Mouse (Mus musculus): ENCODE data around the gene Gdi1.

Gdi1 gene

DNA sequence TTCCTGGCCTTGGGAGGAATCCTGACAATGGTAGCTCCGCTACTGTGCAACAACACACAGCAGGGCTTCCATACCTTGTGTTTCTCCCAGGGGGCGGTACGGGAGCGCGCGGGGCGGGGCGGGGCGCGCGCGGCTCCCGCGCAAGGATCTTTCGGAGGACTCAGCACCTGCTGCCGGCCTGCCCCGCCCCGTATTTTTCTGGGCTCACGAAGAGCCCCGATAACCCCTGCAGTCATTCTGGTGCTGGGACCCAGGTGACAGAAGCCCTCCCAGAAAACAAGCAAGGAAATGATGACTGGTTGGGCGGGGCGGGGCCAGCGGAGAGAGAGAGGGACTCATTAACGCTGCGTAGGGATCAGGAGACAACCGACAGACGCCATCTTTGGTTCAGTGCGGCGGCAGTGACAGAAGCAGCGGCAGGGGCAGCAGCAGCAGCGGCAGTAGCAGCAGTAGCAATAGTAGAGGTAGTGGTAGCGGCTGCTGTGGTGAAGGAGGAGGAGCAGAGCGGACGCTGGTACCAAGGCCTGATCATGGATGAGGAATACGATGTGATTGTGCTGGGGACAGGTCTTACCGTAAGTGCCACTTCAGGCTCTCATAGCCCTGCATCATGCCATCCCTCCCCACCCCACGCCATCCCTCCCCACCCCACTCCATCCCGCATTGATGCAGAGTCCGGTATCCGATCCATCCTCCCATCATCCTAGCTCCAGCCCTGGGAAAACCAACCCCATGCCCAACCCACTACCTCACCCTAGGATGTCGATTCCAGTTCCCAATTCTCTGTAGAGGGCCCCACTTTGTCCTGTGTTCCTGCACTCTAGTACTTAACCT lies at the start of gene Gdi1:
TSS of gene Gdi1 (plus strand) at position 132 of the 834 bp plus-strand sequence.
- DNase-seq = peak; percentile 39

DNA sequence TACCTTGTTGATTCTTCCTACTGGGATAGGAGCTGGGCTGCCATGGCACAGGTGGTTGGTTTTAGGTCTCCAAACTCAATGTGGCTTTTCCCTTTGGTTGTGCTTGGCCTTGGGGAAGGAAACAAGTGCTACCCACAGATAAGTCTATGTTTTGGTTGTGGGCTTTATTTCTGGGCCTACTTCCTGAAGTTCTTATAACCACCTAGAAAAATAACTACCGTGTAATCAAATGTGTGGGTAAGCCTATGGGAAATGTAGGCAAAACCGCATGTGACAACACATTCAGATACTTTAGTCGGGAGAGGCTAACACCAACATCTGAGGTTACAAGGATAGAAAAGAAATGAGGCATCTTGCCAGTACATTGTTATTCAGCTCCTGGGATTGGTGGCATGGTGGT lies 47.1 kb upstream of the Gdi1 start:
- no peak for DNase-seq

DNA sequence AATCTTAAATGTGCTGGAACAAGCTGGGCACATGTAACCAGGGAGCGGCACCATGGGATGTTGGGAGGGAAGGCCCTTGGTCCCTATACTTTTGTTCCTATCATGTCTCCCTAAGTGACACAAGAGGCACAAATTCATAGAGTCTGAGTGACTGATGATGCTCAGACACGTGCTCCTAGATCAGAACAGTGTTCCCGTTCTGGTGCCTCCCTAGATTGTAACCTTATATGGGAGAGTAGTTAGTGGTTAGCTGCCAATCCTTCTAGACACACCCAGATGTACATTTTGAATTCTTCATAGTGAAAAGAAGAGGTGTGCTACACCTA lies 35.1 kb upstream of the Gdi1 start:
- DNase-seq = peak; percentile 32

DNA sequence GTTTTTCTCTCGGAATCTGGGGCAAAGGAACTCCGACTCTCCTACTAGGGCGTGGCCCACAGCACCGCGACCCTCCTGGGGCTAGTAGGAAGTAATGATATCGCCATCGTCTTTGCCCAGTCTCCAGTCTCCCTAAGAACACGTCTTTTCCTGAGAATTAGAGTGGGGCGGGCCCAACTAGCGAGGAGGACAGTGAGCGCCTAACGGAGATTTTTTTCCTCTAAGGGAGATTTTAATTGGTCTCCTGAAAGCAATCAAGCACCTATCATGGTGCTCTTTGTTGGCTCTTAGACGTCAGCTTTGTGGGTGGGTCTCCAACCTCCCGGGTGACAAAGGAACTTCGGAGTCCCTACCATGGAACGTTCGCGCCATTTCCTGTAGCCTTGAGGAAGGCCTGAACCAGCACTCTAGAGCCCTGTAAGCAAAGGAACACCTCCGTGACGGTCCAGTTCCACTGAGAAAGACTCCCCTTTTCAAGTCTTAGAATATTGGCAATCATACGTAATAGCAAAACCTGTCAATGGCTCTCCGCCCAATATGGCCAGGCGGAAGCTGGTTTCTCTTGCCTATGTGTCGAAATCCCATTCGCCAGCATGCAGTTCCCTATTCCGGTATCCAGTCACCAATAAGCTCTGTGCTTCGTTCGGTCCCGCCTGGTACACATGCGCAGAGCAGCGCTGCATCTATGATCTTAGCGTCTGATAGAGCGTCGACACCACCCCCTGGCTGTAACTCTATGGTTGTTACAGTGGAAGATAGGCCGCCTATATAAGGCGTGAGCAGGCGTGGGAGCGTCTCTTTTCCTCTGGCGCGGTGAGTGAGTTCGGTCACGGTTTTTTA lies 34.5 kb upstream of the Gdi1 start, which contains the start of gene Rpl10:
TSS of gene Rpl10 (plus strand) at position 751 of the 840 bp plus-strand sequence.
- peak; percentile 97 for DNase-seq

DNA sequence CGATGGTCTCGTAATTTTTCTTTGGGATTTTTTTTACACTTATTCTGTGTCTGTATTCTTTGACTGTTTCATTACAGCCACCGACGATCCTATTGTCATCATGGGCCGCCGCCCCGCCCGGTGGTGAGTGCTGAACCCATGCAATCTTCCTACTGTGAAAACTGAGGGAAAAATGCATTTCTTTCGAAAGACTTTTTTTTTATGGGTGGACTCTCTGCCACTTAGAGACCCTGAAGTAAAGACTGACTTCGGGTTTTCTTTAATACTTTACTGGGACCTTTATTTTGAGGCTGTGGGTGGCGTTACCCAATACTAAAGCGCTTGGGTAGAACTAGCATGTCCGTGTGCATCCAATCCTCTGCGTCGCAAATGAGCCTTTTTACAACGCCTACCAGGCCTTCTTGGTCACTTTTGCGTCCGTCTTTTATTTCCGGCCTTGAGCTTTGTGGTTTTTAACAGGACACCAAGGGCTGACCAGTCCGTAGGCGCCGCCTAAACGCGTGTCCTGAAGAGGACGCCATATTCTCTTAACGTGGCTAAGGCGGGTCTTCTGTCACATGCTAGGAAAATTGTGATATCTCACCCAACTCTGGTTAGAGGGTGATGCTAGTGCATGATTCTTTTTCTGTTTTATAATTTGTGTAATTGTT lies 33.8 kb upstream of the Gdi1 start:
- peak; percentile 27 for DNase-seq

DNA sequence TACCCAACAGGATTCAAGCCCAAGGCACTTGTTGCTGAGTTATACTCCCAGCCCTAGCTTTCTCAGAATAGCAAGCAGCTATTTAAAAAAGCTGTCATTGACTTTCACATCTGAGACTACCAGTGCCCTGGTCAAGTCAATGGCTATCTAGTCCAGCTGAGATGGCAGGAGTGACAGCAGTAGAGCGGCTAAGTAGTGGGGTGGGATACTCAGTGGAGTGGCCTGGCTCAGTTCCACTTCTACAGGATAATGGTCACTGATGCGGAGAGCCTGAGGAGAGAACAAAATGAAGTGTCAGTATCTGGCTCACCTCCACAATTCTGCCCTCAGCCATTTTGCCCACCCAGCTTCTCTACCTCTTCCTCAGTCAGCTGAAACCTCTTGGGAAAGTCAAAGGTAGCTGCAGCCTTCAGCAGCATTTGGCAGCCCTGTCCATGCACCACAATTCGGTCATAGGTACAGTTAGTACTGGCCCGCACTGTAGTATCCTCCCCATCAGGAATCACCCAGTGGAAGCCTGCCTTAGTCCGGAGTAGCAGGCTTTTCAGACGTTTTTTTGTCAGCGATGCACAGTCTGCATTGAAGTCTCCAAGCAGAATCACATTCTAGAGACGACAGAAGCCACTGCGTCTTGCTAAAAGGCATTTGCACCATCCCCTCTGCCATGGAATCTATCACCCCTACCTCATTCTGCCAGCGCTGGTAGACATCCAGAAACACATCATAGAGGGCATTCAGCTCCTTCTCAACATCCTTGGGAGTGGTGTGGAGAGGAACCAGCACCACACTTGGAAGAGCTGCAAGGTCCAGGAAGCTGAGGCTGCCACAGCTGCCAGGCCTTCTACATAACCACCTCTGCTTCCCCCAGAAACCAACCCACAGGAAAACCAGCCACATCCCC lies 31.1 kb upstream of the Gdi1 start:
- no peak for DNase-seq

DNA sequence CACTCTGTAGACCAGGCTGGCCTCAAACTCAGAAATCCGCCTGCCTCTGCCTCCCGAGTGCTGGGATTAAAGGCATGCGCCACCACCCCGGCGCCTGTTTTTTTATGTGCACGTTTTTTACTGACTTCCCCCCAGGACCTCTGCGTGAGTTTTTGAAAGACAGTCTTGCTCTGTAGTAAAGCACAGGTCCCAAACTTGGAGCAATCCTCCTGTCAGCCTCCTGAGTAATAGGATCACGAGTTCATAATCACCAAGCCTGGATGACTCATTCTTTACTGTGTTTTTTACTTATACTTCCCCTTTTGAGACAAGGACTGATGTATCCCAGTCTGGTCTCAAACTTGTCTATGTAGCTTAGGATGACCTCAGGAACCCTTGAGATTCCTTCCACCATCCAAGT lies 26.9 kb upstream of the Gdi1 start:
- DNase-seq = no peak

DNA sequence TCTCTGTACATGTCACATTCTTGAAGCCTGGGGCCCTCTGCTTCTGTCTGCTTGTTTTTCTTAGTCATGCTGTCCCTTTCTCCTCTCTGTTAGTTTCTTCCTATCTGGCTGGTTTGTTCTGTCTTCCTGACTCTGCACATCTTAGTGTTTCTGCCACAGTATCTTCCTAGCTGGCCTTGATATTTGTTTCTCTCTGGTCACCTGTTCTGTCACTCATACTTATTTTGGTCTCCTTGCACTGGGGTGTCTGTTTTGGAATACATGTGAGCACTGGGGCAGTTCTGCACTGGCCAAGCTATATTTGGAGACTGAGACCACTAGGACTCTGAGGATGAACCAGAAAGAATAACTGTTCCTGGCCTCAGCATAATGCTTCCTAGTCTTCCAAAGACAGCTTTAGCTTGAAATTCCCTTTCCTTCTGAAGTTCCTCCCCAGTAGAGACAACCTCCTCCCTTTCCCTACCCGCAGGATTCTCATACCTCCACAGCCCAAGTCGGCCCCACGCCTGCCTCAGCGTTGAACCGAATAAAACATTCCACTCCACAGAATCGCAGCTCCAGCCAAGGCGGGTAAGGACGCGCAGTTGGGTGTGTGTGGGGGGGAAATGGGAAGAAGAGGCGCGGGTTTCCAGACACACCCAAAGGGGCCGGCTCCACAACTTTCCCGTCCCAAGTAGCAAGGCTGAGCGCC lies 23.6 kb upstream of the Gdi1 start:
- DNase-seq = no peak

DNA sequence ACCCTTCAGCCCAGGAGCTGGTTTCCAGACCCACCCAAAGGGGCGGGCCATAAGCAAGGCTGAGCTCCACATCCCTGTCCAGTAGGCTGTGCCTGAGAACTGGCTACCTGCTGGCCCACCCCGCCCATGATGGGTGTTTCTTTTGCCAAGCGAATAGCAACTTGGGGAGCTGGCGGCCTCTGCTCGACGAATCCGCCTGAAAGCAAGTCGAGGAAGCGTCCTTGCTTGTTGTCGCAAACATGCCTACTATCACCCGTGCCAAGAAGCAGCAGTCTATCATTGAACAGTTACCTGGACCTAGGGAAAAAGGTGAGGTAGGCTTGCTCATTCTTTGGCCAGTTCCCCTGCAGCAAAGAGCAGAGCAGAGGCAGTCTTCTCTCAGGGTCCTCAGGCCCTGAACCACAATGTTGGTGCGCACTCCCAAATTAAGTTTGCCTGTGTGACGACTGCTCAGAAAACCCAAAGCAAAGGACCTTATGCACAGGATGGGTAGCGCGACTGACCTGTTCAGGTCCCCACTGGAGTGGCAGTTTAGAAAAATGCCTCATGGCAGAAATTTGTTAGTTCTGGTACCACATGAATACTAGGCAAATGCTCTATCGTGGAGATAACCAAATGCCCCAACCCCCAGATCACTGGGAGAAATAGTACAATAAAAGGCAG lies 22.9 kb upstream of the Gdi1 start, which contains the start of the genes Taz and Dnase1l1:
TSS of gene Taz (plus strand) at position 181 of the 663 bp plus-strand sequence.
TSS of gene Dnase1l1 (minus strand) at position 606 of the 663 bp plus-strand sequence.
- peak; percentile 64 for DNase-seq

DNA sequence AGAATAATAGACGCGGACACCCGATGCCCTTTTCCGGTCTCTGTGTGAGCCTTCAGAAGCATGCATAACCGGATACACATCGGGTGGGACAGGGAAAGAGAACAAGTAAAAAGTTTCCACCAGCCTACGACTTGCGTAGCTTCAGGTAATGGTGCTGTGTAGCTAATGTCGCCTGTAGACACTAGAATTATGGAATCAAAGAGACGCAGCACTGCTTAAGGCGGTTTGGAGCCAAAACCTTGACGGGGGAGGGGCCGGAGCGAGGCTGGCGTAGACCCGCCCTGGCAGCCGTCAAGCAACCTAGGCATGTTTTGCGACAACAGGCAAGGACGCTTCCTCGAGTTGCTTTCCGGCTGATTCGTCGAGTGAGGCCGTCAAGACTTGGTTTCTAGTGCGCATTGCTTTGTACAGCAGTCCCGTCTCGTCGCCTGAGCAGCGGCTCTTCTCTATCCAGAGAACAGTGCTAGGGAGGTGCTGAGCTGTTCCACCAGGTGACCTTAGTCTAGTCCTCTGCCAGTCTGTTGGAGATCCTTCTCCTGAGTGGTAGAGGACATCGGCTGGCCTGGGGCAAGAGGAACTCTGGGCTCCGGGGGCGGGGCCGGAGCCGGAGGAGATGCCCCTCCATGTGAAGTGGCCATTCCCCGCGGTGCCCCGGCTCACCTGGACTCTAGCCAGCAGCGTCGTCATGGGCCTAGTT lies 22.3 kb upstream of the Gdi1 start:
- peak; percentile 87 for DNase-seq

DNA sequence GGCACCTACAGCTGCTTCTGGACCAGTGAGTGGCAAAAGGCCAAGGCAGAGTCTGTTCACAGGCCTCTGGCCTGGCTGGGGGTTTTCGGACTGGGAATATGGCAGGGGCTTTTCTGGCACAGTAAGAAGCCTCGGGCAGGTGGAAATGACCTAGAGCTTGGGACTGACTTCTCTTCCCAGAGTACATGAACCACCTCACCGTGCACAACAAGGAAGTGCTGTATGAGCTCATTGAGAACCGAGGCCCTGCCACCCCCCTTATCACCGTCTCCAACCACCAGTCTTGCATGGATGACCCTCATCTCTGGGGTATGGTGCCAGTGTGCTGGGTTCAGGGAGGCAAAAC lies 21.7 kb upstream of the Gdi1 start:
- DNase-seq = no peak

DNA sequence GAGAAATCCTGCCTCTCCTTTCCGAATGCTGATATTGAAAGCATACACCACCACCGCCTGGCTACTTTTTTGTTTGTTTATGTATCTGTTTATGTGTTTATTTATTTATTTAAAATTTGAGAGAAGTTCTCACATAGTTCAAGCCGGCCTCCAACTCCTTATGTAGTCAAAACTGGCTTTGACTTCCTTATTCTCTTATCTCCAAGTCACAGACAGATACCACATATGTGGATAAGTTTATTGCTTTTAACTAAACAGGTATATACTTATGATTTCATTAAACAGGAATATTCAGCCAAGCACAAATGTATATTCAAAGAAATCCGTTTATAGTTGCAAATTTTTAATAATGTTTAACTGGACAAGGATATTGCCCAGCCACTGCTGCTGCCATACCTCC lies 11.4 kb upstream of the Gdi1 start:
- no peak for DNase-seq

DNA sequence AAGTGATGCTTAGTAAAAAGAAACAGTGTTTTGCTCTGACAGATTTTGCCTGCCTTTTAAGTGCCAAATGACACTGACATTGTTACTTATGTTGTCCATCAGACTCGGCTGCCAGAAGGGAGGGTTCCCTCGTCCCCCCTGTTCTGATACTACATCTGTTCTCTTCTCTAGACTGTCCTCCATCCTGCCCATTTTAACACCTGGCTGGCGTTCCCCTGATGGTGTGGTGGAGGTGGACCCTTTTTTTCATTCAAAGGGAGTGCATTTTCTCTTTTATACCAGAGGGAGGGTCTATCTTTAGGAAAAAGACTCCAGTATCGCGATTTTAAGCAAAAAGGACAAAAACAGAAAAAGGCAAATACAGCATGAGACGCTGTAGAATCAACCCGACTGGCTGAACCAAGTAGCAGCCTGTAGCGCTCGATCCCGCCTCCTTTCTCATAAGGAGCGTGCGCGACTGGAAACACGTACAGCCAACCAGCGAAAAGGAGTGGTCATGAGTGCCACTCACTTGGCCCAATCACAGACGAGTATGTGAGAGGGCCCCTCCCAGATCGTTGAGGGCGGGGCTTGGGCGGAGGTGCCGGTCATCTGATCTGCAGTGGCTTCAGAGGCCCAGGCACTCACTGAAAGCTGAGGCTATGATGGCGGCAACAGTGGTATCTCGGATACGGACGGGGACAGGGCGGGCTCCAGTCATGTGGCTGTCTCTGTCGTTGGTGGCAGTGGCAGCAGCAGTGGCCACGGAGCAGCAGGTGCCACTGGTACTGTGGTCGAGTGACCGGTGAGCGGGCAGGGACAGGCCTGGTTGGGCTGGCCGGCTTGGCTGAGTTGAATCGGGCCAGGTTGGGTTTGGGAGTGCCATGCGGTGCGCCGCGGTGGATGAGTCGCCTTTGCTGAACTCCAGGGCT lies 8.0 kb upstream of the Gdi1 start, which contains the start of gene Atp6ap1:
TSS of gene Atp6ap1 (plus strand) at position 560 of the 911 bp plus-strand sequence.
- peak; percentile 96 for DNase-seq

DNA sequence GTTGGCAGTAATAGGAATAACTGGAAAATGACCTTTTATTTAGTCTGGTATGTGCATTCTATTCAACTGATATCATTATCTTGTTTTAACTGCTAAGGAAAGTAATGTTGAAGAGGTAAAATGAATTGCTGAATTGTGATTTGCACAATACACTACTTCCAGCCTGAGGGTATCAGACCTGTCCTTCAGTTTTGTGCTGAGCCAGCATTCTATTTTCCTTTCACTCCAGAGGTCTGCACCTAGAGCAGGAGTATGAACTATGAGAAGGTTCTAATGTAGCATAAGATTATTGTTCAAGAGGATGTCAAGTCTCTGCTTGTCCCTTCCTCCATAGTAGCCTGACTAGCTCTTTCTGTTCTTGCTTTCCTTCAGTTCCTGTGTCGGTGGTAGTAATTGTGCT lies 6.5 kb upstream of the Gdi1 start:
- DNase-seq = no peak

DNA sequence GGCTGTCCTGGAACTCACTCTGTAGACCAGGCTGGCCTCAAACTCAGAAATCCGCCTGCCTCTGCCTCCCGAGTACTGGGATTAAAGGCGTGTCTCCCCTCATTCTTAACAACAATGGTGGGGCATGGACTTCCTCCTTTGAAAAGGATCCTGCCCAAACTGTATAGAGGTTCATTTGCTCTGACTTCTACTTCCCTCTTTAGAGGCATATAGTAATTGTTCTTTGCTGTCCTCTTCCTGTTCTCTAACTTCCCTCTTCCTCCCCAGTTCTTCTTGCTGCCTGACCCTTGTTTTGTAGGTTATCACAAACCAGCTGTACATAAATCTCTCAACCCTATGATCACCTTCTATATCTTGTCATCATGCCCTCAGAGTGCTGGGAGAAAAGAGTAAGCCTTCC lies 5.1 kb upstream of the Gdi1 start:
- no peak for DNase-seq

DNA sequence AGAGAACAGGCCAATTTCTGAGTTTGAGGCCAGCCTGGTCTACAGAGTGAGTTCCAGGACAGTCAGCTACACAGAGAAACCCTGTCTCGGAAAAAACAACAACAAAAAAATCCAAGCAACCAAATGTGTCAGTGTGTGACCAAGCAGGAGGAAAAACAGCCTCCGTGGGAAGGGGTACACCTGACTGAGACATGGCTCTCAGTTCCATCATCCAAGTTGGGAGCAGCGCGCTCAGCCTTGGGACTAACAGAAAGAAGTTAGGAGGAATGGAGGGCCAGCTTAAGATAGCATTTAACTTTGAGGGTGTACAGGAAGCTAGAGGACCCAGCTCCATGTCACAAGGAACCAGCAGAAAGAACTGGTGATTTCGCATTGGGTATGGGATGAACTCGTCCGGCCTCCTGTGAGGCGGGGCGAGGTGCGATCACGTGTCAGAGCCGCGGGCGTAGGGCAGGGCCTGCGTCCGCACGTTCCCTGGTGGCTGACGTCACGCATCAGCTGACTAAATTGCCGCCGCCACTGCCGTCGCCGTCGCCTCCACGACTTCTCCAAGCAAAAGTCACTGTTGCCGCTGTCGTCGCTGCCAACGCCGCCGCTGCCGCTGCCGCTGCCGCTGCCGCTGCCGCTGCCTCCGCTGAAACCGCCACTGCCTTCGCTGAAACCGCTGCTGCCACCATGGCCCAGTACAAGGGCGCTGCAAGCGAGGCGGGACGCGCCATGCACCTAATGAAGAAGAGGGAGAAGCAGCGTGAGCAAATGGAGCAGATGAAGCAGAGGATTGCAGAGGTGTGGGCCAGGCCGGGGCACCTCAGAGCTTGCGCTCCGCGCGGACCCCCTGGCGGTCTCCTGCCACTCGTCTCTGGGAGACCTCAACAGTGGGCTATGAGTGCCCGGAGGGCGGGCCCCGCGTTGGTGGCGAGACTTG lies 8.0 kb downstream of the Gdi1 start, which contains the start of gene Fam50a:
TSS of gene Fam50a (plus strand) at position 494 of the 925 bp plus-strand sequence.
- peak; percentile 93 for DNase-seq

DNA sequence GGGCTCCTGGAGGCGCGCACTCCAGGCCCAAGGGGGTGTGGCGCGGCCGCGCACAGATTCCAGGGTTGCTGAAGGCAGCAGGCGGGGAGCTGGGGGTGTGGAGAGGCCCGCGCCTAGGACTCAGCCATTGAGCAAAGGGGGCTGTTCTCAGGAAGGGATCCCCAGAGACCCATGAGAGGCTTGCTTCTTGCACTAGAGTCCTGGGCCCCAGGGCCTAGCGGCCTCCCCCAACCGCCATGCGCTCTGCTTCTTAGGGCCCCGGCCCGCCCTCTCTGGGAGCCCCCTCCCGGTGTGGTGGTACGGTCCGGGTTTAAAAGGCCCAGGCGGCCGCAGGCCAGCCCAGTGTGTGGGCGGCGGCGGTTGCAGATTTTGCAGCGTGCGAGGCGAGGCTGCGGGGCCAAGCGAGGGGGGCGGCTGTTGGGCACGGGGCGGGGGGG lies 23.9 kb downstream of the Gdi1 start, which contains the start of gene Plxna3:
TSS of gene Plxna3 (plus strand) at position 342 of the 437 bp plus-strand sequence.
- peak; percentile 31 for DNase-seq

DNA sequence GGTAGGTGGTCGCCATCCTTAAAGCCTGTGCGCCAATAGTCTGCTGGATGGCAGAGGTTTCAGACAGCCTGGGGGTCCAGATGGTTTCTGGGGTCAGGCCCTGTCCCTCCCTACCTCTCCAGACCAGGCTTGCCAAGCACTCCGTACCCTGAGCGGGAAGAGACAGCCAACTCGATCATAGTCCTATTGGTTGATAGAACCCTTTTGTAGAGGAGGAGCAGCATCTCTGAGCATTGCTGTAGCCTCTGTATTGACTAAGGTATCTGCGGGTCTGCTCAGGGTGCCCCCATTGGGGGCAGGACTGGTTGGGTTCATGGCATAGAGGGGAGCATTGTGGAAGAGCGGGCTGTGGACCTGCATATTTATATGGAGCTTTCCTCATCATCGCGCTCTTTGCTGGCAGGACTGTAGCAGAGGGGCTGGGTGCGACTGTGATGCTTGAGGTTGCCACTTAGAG lies 24.4 kb downstream of the Gdi1 start:
- DNase-seq = no peak
